Mouse (Mus musculus) regulatory T cell (primary cell): Measurements from ENCODE around the gene Fam3b.

Experiments
- in situ Hi-C: fragments of 300-600 bp; cut with MboI, MseI; formaldehyde crosslinking; loops from one replicate; pipeline ENCODE4 v1.15.1; 2025; ENCODE audit warnings: high pct_unique_total_duplicates

Gene Fam3b

GRCm38 (mm10) chr16:97496026-97496425 lies 18.6 kb downstream of the Fam3b start:
- in situ Hi-C loops = no loop called here

GRCm38 (mm10) chr16:97492369-97492768 lies 22.2 kb downstream of the Fam3b start:
- in situ Hi-C loops = no loop called here

- in situ Hi-C loops = no loop called here
Measured at GRCm38 (mm10) chr16:97478655-97479054, 36.0 kb downstream of the Fam3b start.

- in situ Hi-C loops = no loop called here
Measured at GRCm38 (mm10) chr16:97476524-97476923, 38.1 kb downstream of the Fam3b start.

GRCm38 (mm10) chr16:97475581-97475980 lies 39.0 kb downstream of the Fam3b start:
- in situ Hi-C loops = no loop called here

GRCm38 (mm10) chr16:97474671-97475070 lies 39.9 kb downstream of the Fam3b start:
- in situ Hi-C loops = no loop called here

GRCm38 (mm10) chr16:97467993-97468791 lies 46.4 kb downstream of the Fam3b start:
- in situ Hi-C loops = no loop called here

- in situ Hi-C loops = no loop called here
Measured at GRCm38 (mm10) chr16:97467472-97467871, 47.1 kb downstream of the Fam3b start.

- in situ Hi-C loops = no loop called here
Measured at GRCm38 (mm10) chr16:97466182-97466957, 48.2 kb downstream of the Fam3b start.

- in situ Hi-C loops = no loop called here
Measured at GRCm38 (mm10) chr16:97462481-97463181, 52.0 kb downstream of the Fam3b start, which contains the start of gene Mx1. Gene Mx1 (minus strand): TSS chr16:97462907.

- in situ Hi-C loops = no loop called here
Measured at GRCm38 (mm10) chr16:97461271-97461670, 53.3 kb downstream of the Fam3b start.

GRCm38 (mm10) chr16:97459831-97460230 lies 54.8 kb downstream of the Fam3b start:
- in situ Hi-C loops = loop anchor here (5.0 kb wide), 1 partner anchor 87 kb away; no protein-coding TSS in a partner anchor

- in situ Hi-C loops = no loop called here
Measured at GRCm38 (mm10) chr16:97447386-97447785, 67.2 kb downstream of the Fam3b start.

- in situ Hi-C loops = loop anchor here (5.0 kb wide), 2 partner anchors 74 to 149 kb away; no protein-coding TSS in a partner anchor
Measured at GRCm38 (mm10) chr16:97443670-97444263, 70.8 kb downstream of the Fam3b start.

- in situ Hi-C loops = loop anchor here (5.0 kb wide), 2 partner anchors 75 to 150 kb away; no protein-coding TSS in a partner anchor
Measured at GRCm38 (mm10) chr16:97441967-97442366, 72.6 kb downstream of the Fam3b start.

GRCm38 (mm10) chr16:97438191-97438590 lies 76.4 kb downstream of the Fam3b start:
- in situ Hi-C loops = no loop called here

- in situ Hi-C loops = no loop called here
Measured at GRCm38 (mm10) chr16:97437448-97438056, 77.1 kb downstream of the Fam3b start.

GRCm38 (mm10) chr16:97434206-97434605 lies 80.4 kb downstream of the Fam3b start:
- in situ Hi-C loops = no loop called here

- in situ Hi-C loops = no loop called here
Measured at GRCm38 (mm10) chr16:97431328-97431727, 83.3 kb downstream of the Fam3b start.

GRCm38 (mm10) chr16:97430091-97430490 lies 84.5 kb downstream of the Fam3b start:
- in situ Hi-C loops = no loop called here

GRCm38 (mm10) chr16:97428026-97428425 lies 86.6 kb downstream of the Fam3b start:
- in situ Hi-C loops = no loop called here
